Comparison of ENCODE assay signal across 7 mouse cellular contexts in the genomic region with DNA sequence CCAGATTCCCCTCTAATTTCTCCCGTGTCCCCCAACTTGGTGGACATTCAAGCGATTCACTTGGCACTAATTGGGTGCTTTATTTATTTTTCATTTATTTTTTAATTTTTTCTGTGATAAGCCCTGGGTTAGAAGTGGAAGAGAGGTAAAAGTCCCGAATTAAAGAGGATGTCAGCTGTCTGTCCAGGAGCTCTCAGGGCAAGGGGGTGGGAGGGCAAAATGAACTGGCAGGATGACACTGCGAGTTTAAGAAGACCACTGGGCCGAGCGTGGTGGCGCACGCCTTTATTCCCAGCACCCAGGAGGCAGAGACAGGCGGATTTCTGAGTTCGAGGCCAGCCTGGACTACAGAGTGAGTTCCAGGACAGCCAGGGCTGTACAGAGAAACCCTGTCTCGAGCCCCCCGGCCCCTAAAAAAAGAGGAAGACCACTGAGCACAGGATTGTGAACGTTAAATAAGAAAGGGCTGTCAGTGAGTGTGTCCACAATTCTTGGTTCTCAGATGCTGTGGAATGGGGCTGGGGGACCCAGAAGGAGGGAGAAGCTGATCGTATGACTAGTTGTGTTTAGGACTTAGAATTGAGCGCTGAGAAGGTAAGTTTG. TPM values are rescaled to one million over a fixed set of nuclear protein-coding genes. Genes with fewer than 3 reads are reported as not detected.
A peak's percentile ranks its signal among the peaks of the same experiment; 100 is the strongest.
DNase-seq lines count a peak whose midpoint lies in the region; ATAC-seq and TF ChIP-seq lines count a peak whose summit lies in the region.

No protein-coding gene starts in this region.

- no peaks in the 10 kb centered on the region for H3K27me3 ChIP-seq in embryonic facial prominence, embryonic 13.5 days
- no peaks in the 10 kb centered on the region for H3K27me3 ChIP-seq in intestine, embryonic 14.5 days (replicated peaks; ENCODE audit: control insufficient read depth, insufficient read depth, low read length)
- peaks cover 15% of the 10 kb centered on the region for H3K27me3 ChIP-seq in neural tube, embryonic 13.5 days

- no peak for TF ChIP-seq CTCF in left cerebral cortex, adult 2 months (IDR thresholded peaks at IDR 0.05)

- 55% methylated on average over 15 of the region's 15 CpGs for whole genome bisulfite sequencing in embryonic facial prominence, embryonic 13.5 days
- WGBS in intestine, embryonic 14.5 days: 53% methylated on average over 15 of the region's 15 CpGs
- WGBS in neural tube, embryonic 13.5 days: 55% methylated on average over 15 of the region's 15 CpGs

- no peak for DNase-seq in left cerebral cortex, adult 2 months (ENCODE audit: extremely low spot score in 1 of 2, low spot score in 2 of 2)
- no peak for DNase-seq in left cerebral cortex, adult 9 months (ENCODE audit: low spot score in 2 of 2)
- no peak for DNase-seq in intestine, embryonic 14.5 days (ENCODE audit: low spot score)
- no peak for DNase-seq in embryo, embryonic 9.5 days (ENCODE audit: extremely low spot score)
- DNase-seq in right cerebral cortex, postnatal 4 days: no peak

- peak overlapping the region; percentile 64 for H3K4me3 ChIP-seq in left cerebral cortex, adult 2 months
- H3K4me3 ChIP-seq in embryonic facial prominence, embryonic 13.5 days: peak overlapping the region; percentile 57
- H3K4me3 ChIP-seq in intestine, embryonic 14.5 days (ENCODE audit: low read depth, low read length): peak overlapping the region; percentile 50
- peak overlapping the region; percentile 61 for H3K4me3 ChIP-seq in neural tube, embryonic 13.5 days

- no peak for ATAC-seq in embryonic facial prominence, embryonic 13.5 days (ENCODE audit: insufficient number of reproducible peaks, insufficient read depth, low FRiP score, low TSS enrichment, low read depth)
- no peak for ATAC-seq in intestine, embryonic 14.5 days (replicated peaks; ENCODE audit: low FRiP score, low TSS enrichment, low read depth)
- no peak for ATAC-seq in neural tube, embryonic 13.5 days (ENCODE audit: low read depth)

- intact Hi-C loops in left cerebral cortex, adult 2 months (cut with DNase I): loop anchor here (2.0 to 5.0 kb wide), 2 partner anchors 75 to 180 kb away; no protein-coding TSS in a partner anchor

- H3K9ac ChIP-seq in embryonic facial prominence, embryonic 13.5 days: peak overlapping the region; percentile 78; the same call in 1 of the 2 replicates
- H3K9ac ChIP-seq in intestine, embryonic 14.5 days (ENCODE audit: low read length): peak overlapping the region; percentile 52
- H3K9ac ChIP-seq in neural tube, embryonic 13.5 days: peak overlapping the region; percentile 75

- no peaks in the 10 kb centered on the region for H3K9me3 ChIP-seq in embryonic facial prominence, embryonic 13.5 days
- no peaks in the 10 kb centered on the region for H3K9me3 ChIP-seq in intestine, embryonic 14.5 days (ENCODE audit: control insufficient read depth, low read length)
- H3K9me3 ChIP-seq in neural tube, embryonic 13.5 days: no peaks in the 10 kb centered on the region

- no peaks in the 10 kb centered on the region for H3K36me3 ChIP-seq in embryonic facial prominence, embryonic 13.5 days
- H3K36me3 ChIP-seq in intestine, embryonic 14.5 days (ENCODE audit: control insufficient read depth, insufficient read depth, low read length): no peaks in the 10 kb centered on the region
- no peaks in the 10 kb centered on the region for H3K36me3 ChIP-seq in neural tube, embryonic 13.5 days

- H3K27ac ChIP-seq in left cerebral cortex, adult 2 months: peak overlapping the region; percentile 99
- H3K27ac ChIP-seq in embryonic facial prominence, embryonic 13.5 days: peak overlapping the region; percentile 98
- peak overlapping the region; percentile 99 for H3K27ac ChIP-seq in intestine, embryonic 14.5 days (ENCODE audit: low read depth)
- H3K27ac ChIP-seq in neural tube, embryonic 13.5 days (replicated peaks): peak overlapping the region; percentile 96

- H3K4me2 ChIP-seq in embryonic facial prominence, embryonic 13.5 days: peak overlapping the region; percentile 72
- H3K4me2 ChIP-seq in intestine, embryonic 14.5 days (ENCODE audit: low read length): peak overlapping the region; percentile 54
- peak overlapping the region; percentile 59 for H3K4me2 ChIP-seq in neural tube, embryonic 13.5 days

- H3K4me1 ChIP-seq in embryonic facial prominence, embryonic 13.5 days: peaks cover 39% of the 10 kb centered on the region
- H3K4me1 ChIP-seq in intestine, embryonic 14.5 days (replicated peaks; ENCODE audit: control insufficient read depth, insufficient read depth, low read length): peaks cover 17% of the 10 kb centered on the region
- peaks cover 32% of the 10 kb centered on the region for H3K4me1 ChIP-seq in neural tube, embryonic 13.5 days (replicated peaks)

RNA-seq across cellular contexts. Expression of a gene that starts 3.8 kb away (rescaled TPM):
- 10 to 100 TPM; 21.6 to 25.6 TPM for total RNA-seq in left cerebral cortex, adult 2 months (2021)
- 91.0 and 92.3 TPM in 2 replicates for polyA plus RNA-seq in embryonic facial prominence, embryonic 13.5 days (2015; fragmentation: Nextera tagmentation; extraction: Ambion mirVana)
- 86.8 and 87.1 TPM in 2 replicates for polyA plus RNA-seq in intestine, embryonic 14.5 days (2014; fragmentation: Nextera tagmentation; extraction: Ambion mirVana)
- polyA plus RNA-seq in neural tube, embryonic 13.5 days (2015; fragmentation: Nextera tagmentation; extraction: Ambion mirVana): 22.5 and 27.1 TPM in 2 replicates

RNA-seq across cellular contexts. Expression of a gene that starts 12.5 kb away (rescaled TPM):
- 1 to 10 TPM; 5.0 to 5.4 TPM for total RNA-seq in left cerebral cortex, adult 2 months (2021)
- 1.8 and 2.8 TPM in 2 replicates for polyA plus RNA-seq in embryonic facial prominence, embryonic 13.5 days (2015; fragmentation: Nextera tagmentation; extraction: Ambion mirVana)
- 5.9 and 6.6 TPM in 2 replicates for polyA plus RNA-seq in intestine, embryonic 14.5 days (2014; fragmentation: Nextera tagmentation; extraction: Ambion mirVana)
- 2.7 and 3.1 TPM in 2 replicates for polyA plus RNA-seq in neural tube, embryonic 13.5 days (2015; fragmentation: Nextera tagmentation; extraction: Ambion mirVana)

RNA-seq across cellular contexts. Expression of a gene that starts 21.7 kb away (rescaled TPM):
- 1 to 10 TPM in 1 of 2 experiments, under 1 TPM in 1; 0.30 to 1.0 TPM for total RNA-seq in left cerebral cortex, adult 2 months (2021)
- polyA plus RNA-seq in embryonic facial prominence, embryonic 13.5 days (2015; fragmentation: Nextera tagmentation; extraction: Ambion mirVana): 0.20 and 2.0 TPM in 2 replicates
- polyA plus RNA-seq in intestine, embryonic 14.5 days (2014; fragmentation: Nextera tagmentation; extraction: Ambion mirVana): 58.1 and 64.7 TPM in 2 replicates
- polyA plus RNA-seq in neural tube, embryonic 13.5 days (2015; fragmentation: Nextera tagmentation; extraction: Ambion mirVana): 0.10 and 0.12 TPM in 2 replicates

RNA-seq across cellular contexts. Expression of a gene that starts 25.6 kb away (rescaled TPM):
- total RNA-seq in left cerebral cortex, adult 2 months (2021): 1 to 10 TPM in 1 of 2 experiments, under 1 TPM in 1; 0.54 to 1.9 TPM
- polyA plus RNA-seq in embryonic facial prominence, embryonic 13.5 days (2015; fragmentation: Nextera tagmentation; extraction: Ambion mirVana): 0.63 and 0.77 TPM in 2 replicates
- polyA plus RNA-seq in intestine, embryonic 14.5 days (2014; fragmentation: Nextera tagmentation; extraction: Ambion mirVana): 0.60 and 0.82 TPM in 2 replicates
- polyA plus RNA-seq in neural tube, embryonic 13.5 days (2015; fragmentation: Nextera tagmentation; extraction: Ambion mirVana): 0.73 and 1.1 TPM in 2 replicates

Comparison
In these comparisons a context has a peak if more than half of its experiments do, and no peak if none do; other contexts are left out.
1. RNA of a gene that starts 21.7 kb away (polyA plus RNA-seq): 58.1 to 64.7 TPM in intestine, embryonic 14.5 days; 0.20 to 2.0 TPM in embryonic facial prominence, embryonic 13.5 days and 0.10 to 0.12 TPM in neural tube, embryonic 13.5 days; every median in the first group is over 10 times any median in the second.
2. Peak in every context shown above with its lines, with median percentiles within 50 percentile points of each other: H3K27ac ChIP-seq, H3K4me3 ChIP-seq, H3K4me2 ChIP-seq and H3K9ac ChIP-seq.